In the genomic region with DNA sequence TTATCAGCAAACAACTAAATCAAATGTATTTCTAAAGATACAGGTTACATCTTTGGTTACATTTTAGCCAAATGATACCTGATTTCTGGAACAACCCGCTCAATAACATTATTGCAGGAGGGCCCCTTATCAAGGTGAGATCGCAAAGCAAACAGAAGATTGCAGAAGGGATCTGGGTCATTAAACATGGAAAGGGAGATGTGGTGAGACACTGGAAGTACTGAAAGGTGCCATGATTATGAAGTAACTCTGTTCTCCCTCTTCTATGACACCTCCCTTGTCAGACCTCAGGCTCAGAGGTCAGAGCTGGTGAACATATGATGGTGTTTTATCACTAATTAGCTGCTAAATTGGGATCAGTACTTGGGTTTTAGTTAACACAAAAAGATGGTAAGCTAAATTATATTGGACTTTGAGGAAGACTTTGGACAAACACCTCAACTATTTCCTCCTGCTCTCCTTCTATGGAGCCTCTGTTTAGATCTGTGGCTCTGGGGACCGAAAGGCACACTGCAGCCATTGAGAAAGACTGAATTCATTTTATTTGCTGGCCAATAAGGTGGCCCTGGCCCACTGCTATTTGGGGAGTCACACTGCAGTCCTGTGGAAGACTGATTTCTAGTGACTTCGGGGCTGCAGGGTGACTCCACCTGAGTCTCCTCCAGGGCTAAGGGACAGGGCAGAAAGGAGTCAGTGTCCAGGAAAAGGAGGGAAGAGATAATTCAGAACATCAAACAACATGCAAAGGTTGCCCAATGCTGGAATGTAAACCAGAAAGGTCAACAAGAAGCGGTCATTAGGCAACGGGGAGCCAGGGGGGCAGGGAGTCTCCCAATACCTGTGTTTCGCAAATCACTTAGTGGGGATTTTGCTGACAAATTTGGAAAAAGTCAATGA, we compare ENCODE assay signal across 17 mouse cellular contexts.
"Had no signal": no experiment of that assay in that cellular context is flagged by ENCODE, and none has a peak within 500 bp of the region (broad histone marks: within the 10 kb centered on the region; RNA-seq: fewer than 3 reads in every experiment).

No protein-coding gene starts in this region.

- ATAC-seq: inflammation-experienced regulatory T-cells, adult 6 months; lung, postnatal 0 days; midbrain, embryonic 16.5 days had no signal

- H3K36me3 ChIP-seq: limb, embryonic 13.5 days; midbrain, embryonic 10.5 days; neural tube, embryonic 13.5 days; stomach, embryonic 15.5 days had no signal

- H3K9ac ChIP-seq: limb, embryonic 13.5 days; neural tube, embryonic 13.5 days; stomach, embryonic 15.5 days had no signal

- H3K27ac ChIP-seq: kidney, postnatal 0 days; layer of hippocampus, adult 2 months; limb, embryonic 13.5 days; midbrain, embryonic 10.5 days; neural tube, embryonic 13.5 days; stomach, embryonic 15.5 days had no signal

- H3K4me1 ChIP-seq: stomach, embryonic 15.5 days had no signal

- H3K4me3 ChIP-seq: layer of hippocampus, adult 2 months; limb, embryonic 13.5 days; midbrain, embryonic 10.5 days; neural tube, embryonic 13.5 days; stomach, embryonic 15.5 days had no signal

- H3K9me3 ChIP-seq: limb, embryonic 13.5 days; midbrain, embryonic 10.5 days; neural tube, embryonic 13.5 days; stomach, embryonic 15.5 days had no signal

- H3K27me3 ChIP-seq: neural tube, embryonic 13.5 days; stomach, embryonic 15.5 days had no signal

- DNase-seq: kidney, adult 9 months; kidney, postnatal 4 days; left cerebral cortex, postnatal 4 days; lung, adult 2 months; lung, postnatal 36 days; retina, postnatal 1 day; thymus, adult 2 months; thymus, postnatal 25 days had no signal

- H3K4me2 ChIP-seq: limb, embryonic 13.5 days; neural tube, embryonic 13.5 days; stomach, embryonic 15.5 days had no signal
